Comparison of ENCODE assay signal across 25 mouse cellular contexts in genomic region chr11:107592575-107592974, GRCm38 (mm10). TPM values are rescaled to one million over a fixed set of nuclear protein-coding genes. Genes with fewer than 3 reads are reported as not detected.
DNase-seq lines count a peak whose midpoint lies in the region; ATAC-seq and TF ChIP-seq lines count a peak whose summit lies in the region.
"Had no signal": no experiment of that assay in that cellular context is flagged by ENCODE, and none has a peak within 500 bp of the region (broad histone marks: within the 10 kb centered on the region; RNA-seq: fewer than 3 reads in every experiment).

No protein-coding gene starts in this region.

- no peak for TF ChIP-seq CTCF in hindbrain, postnatal 0 days (IDR thresholded peaks at IDR 0.05; ENCODE audit: low read depth)

- peaks cover 10% of the 10 kb centered on the region; the same call in 1 of the 2 replicates for H3K36me3 ChIP-seq in hindbrain, postnatal 0 days (ENCODE audit: insufficient read depth, low read length)
- H3K36me3 ChIP-seq in hindbrain, embryonic 10.5 days = peaks cover 68% of the 10 kb centered on the region
- H3K36me3 ChIP-seq in hindbrain, embryonic 16.5 days (ENCODE audit: control insufficient read depth, insufficient read depth, low read length) = peaks cover 3% of the 10 kb centered on the region

- H3K9ac ChIP-seq in hindbrain, postnatal 0 days (replicated peaks; ENCODE audit: low read length) = no peak overlapping the region
- H3K9ac ChIP-seq in hindbrain, embryonic 16.5 days (ENCODE audit: low read depth, low read length) = no peak overlapping the region
- H3K9ac ChIP-seq: embryonic facial prominence, embryonic 15.5 days; forebrain, postnatal 0 days; hindbrain, embryonic 15.5 days; limb, embryonic 13.5 days; liver, embryonic 13.5 days; lung, embryonic 15.5 days had no signal

- no peaks in the 10 kb centered on the region for H3K27me3 ChIP-seq in hindbrain, postnatal 0 days (ENCODE audit: insufficient read depth, low read length)
- no peaks in the 10 kb centered on the region for H3K27me3 ChIP-seq in hindbrain, embryonic 10.5 days (ENCODE audit: insufficient read depth, poor library complexity, severe bottlenecking)
- H3K27me3 ChIP-seq in hindbrain, embryonic 16.5 days (replicated peaks; ENCODE audit: control insufficient read depth, insufficient read depth, low read length) = no peaks in the 10 kb centered on the region
- H3K27me3 ChIP-seq: embryonic facial prominence, embryonic 15.5 days; hindbrain, embryonic 15.5 days; limb, embryonic 13.5 days; liver, embryonic 13.5 days; lung, embryonic 15.5 days had no signal

- WGBS in hindbrain, postnatal 0 days = 51% methylated on average over 5 of the region's 5 CpGs
- WGBS in hindbrain, embryonic 10.5 days = 93% methylated on average over 5 of the region's 5 CpGs
- 86% methylated on average over 5 of the region's 5 CpGs for WGBS in hindbrain, embryonic 16.5 days

- H3K27ac ChIP-seq in hindbrain, postnatal 0 days = no peak overlapping the region
- no peak overlapping the region for H3K27ac ChIP-seq in hindbrain, embryonic 10.5 days
- no peak overlapping the region for H3K27ac ChIP-seq in hindbrain, embryonic 16.5 days (ENCODE audit: low read depth, low read length)
- H3K27ac ChIP-seq: embryonic facial prominence, embryonic 15.5 days; forebrain, embryonic 10.5 days; hindbrain, embryonic 15.5 days; limb, embryonic 13.5 days; liver, embryonic 13.5 days; lung, embryonic 15.5 days; midbrain, embryonic 10.5 days had no signal

- no peaks in the 10 kb centered on the region for H3K9me3 ChIP-seq in hindbrain, postnatal 0 days (ENCODE audit: low read length)
- H3K9me3 ChIP-seq in hindbrain, embryonic 10.5 days = no peaks in the 10 kb centered on the region
- no peaks in the 10 kb centered on the region for H3K9me3 ChIP-seq in hindbrain, embryonic 16.5 days (ENCODE audit: control insufficient read depth, low read length)
- H3K9me3 ChIP-seq: embryonic facial prominence, embryonic 15.5 days; forebrain, embryonic 10.5 days; hindbrain, embryonic 15.5 days; limb, embryonic 13.5 days; liver, embryonic 13.5 days; lung, embryonic 15.5 days; midbrain, embryonic 10.5 days had no signal

- ATAC-seq in hindbrain, postnatal 0 days = peak; percentile 55; the same call in 1 of the 2 replicates
- ATAC-seq in hindbrain, embryonic 16.5 days = no peak
- ATAC-seq: forebrain, postnatal 0 days; intestine, postnatal 0 days had no signal

- H3K4me2 ChIP-seq in hindbrain, postnatal 0 days (ENCODE audit: low read depth, low read length) = no peak overlapping the region
- no peak overlapping the region for H3K4me2 ChIP-seq in hindbrain, embryonic 16.5 days (ENCODE audit: low read length)
- H3K4me2 ChIP-seq: embryonic facial prominence, embryonic 15.5 days; hindbrain, embryonic 15.5 days; limb, embryonic 13.5 days; liver, embryonic 13.5 days; lung, embryonic 15.5 days had no signal

- no peak overlapping the region for H3K4me3 ChIP-seq in hindbrain, postnatal 0 days (ENCODE audit: low read length)
- H3K4me3 ChIP-seq in hindbrain, embryonic 10.5 days = no peak overlapping the region
- no peak overlapping the region for H3K4me3 ChIP-seq in hindbrain, embryonic 16.5 days (ENCODE audit: low read length)
- H3K4me3 ChIP-seq: embryonic facial prominence, embryonic 15.5 days; forebrain, embryonic 10.5 days; hindbrain, embryonic 15.5 days; limb, embryonic 13.5 days; liver, embryonic 13.5 days; lung, embryonic 15.5 days; midbrain, embryonic 10.5 days had no signal

- DNase-seq in hindbrain, postnatal 0 days (ENCODE audit: low spot score) = peak; percentile 49
- no peak for DNase-seq in hindbrain, embryonic 10.5 days (ENCODE audit: low spot score)
- peak; percentile 62 for DNase-seq in lung, postnatal 10 days
- DNase-seq in lung, adult 18-20 months = no peak
- DNase-seq in cerebellum, adult 11-12 months = peak; percentile 26
- peak; percentile 65 to 71 for DNase-seq in cerebellum, postnatal 10 days
- DNase-seq in right cerebral cortex, adult 2 months (ENCODE audit: low spot score in 2 of 2) = no peak
- DNase-seq: B cell, adult 2 months; embryo, embryonic 11 days; forebrain, postnatal 0 days; heart, adult 18-20 months; heart, postnatal 36 days; kidney, postnatal 14 days; layer of hippocampus, adult 9-11 months; liver, embryonic 13.5 days; retina, postnatal 1 day; right cerebral cortex, postnatal 4 days had no signal

- H3K4me1 ChIP-seq in hindbrain, postnatal 0 days (ENCODE audit: insufficient read depth, low read length) = peaks cover 4% of the 10 kb centered on the region; the same call in 1 of the 2 replicates
- H3K4me1 ChIP-seq in hindbrain, embryonic 10.5 days (replicated peaks) = no peaks in the 10 kb centered on the region
- H3K4me1 ChIP-seq in hindbrain, embryonic 16.5 days (ENCODE audit: control insufficient read depth, insufficient read depth, low read depth, low read length) = no peaks in the 10 kb centered on the region
- H3K4me1 ChIP-seq: embryonic facial prominence, embryonic 15.5 days; forebrain, embryonic 10.5 days; hindbrain, embryonic 15.5 days; limb, embryonic 13.5 days; liver, embryonic 13.5 days; lung, embryonic 15.5 days; midbrain, embryonic 10.5 days had no signal

RNA-seq across cellular contexts. Expression of gene Helz, which starts 44.8 kb away (rescaled TPM):
- total RNA-seq in hindbrain, postnatal 0 days (2014; rRNA removed) = 12.8 and 18.3 TPM in 2 replicates
- 8.4 and 9.3 TPM in 2 replicates for polyA plus RNA-seq in hindbrain, postnatal 0 days (2015; fragmentation: Nextera tagmentation; extraction: Ambion mirVana)
- 20.6 and 23.7 TPM in 2 replicates for polyA plus RNA-seq in hindbrain, embryonic 10.5 days (2016; fragmentation: Nextera tagmentation; extraction: Ambion mirVana)
- polyA plus RNA-seq in hindbrain, embryonic 16.5 days (2015; fragmentation: Nextera tagmentation; extraction: Ambion mirVana) = 14.2 and 16.8 TPM in 2 replicates

Comparison
In these comparisons a context has a peak if more than half of its experiments do, and no peak if none do; other contexts are left out.
1. DNase-seq: peak in hindbrain, postnatal 0 days (single experiment), lung, postnatal 10 days (single experiment), cerebellum, adult 11-12 months (single experiment) and cerebellum, postnatal 10 days (2 of 2); none in hindbrain, embryonic 10.5 days (single experiment), lung, adult 18-20 months (0 of 2) and right cerebral cortex, adult 2 months (0 of 2).